Mouse (Mus musculus) intestine, postnatal 0 days (tissue): ENCODE measurements at regions not wholly inside any gene's neighbourhood (a gene's known extent, or its start where the extent isn't known, plus 50 kb on each side); places are given as distances from the start of the nearest gene placed in this dataset.

ENCODE experiments used
- ATAC-seq: fragments of 200-750 bp; cut with Nextera tagmentation; 2 replicates; pipeline ENCODE4 v1.8.0; 2017; ENCODE audit warnings: mild to moderate bottlenecking, moderate TSS enrichment, moderate library complexity
- H3K27ac ChIP-seq: fragments of 300-500 bp; sonication (generic); 2 replicates; pipeline ENCODE4 v1.5.1; 2014; ENCODE audit warnings: mild to moderate bottlenecking, low read depth, low read length, moderate library complexity
- H3K27me3 ChIP-seq: fragments of 300-500 bp; sonication (generic); replicated peaks from 2 replicates; pipeline ENCODE4 v1.6.1; 2014; ENCODE audit warnings: low read length, mixed read lengths; ENCODE audit not compliant: control insufficient read depth, insufficient read depth
- H3K36me3 ChIP-seq: fragments of 300-500 bp; sonication (generic); 2 replicates; pipeline ENCODE4 v1.6.1; 2014; ENCODE audit warnings: mild to moderate bottlenecking, moderate library complexity; ENCODE audit not compliant: control insufficient read depth, insufficient read depth
- H3K4me1 ChIP-seq: fragments of 300-500 bp; sonication (generic); replicated peaks from 2 replicates; pipeline ENCODE4 v1.6.1; 2014; ENCODE audit warnings: antibody characterized with exemption, low read length, mixed read lengths; ENCODE audit not compliant: control insufficient read depth, insufficient read depth
- H3K4me2 ChIP-seq: fragments of 300-500 bp; sonication (generic); replicated peaks from 2 replicates; pipeline ENCODE4 v1.6.1; 2014; ENCODE audit warnings: low read depth, mild to moderate bottlenecking, moderate library complexity
- H3K4me3 ChIP-seq: fragments of 300-500 bp; sonication (generic); 2 replicates; pipeline ENCODE4 v1.5.1; 2014; ENCODE audit warnings: low read depth, low read length
- H3K9ac ChIP-seq: fragments of 300-500 bp; sonication (generic); 2 replicates; pipeline ENCODE4 v1.6.1; 2014; ENCODE audit warnings: mild to moderate bottlenecking, low read depth, low read length
- H3K9me3 ChIP-seq: fragments of 300-500 bp; sonication (generic); 2 replicates; pipeline ENCODE4 v1.6.1; 2016; ENCODE audit warnings: mixed run types; ENCODE audit not compliant: control insufficient read depth
- CTCF ChIP-seq: sonication (generic); IDR thresholded peaks from 2 replicates; pipeline ENCODE4 v1.5.1; 2016; ENCODE audit warnings: low read depth, mild to moderate bottlenecking, control low read depth, antibody characterized with exemption, moderate library complexity
- WGBS: fragments of 180-500 bp; shearing (Covaris S2); extraction: QIAGEN DNeasy Blood & Tissue Kit; methylation state at CpG from one replicate; pipeline ENCODE4 v1.1.7; 2014; 5-methylcytosine and 5-hydroxymethylcytosine counted together

DNA sequence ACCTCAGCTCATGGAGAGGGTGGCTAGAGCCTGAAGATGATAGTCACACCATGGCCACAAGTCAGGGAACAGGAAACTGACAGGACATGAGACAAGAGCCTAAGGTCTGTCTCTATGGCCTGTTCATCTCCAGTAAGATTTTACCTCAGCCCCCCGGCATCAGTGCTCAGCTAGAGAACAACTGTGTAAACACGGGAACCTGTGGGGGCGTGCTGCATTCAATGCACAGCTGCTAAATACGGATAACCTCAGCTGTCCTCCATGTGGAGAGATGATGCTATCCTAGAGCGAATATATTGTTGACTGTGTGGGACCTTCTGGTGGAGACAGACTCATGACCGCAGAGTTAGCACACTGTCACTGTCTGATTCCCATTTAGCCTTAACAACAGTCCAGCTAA, 76.4 kb upstream of the Eef1e1 start:
- TF ChIP-seq CTCF, result no peak
- H3K4me2 ChIP-seq, result no peak overlapping the region
- H3K27me3 ChIP-seq, result no peaks in the 10 kb centered on the region
- no peak overlapping the region for H3K4me3 ChIP-seq
- WGBS, result 69% methylated on average over 6 of the region's 6 CpGs
- no peak overlapping the region for H3K27ac ChIP-seq
- no peak overlapping the region for H3K9ac ChIP-seq
- no peak for ATAC-seq
- no peaks in the 10 kb centered on the region for H3K4me1 ChIP-seq
- H3K36me3 ChIP-seq, result no peaks in the 10 kb centered on the region
- H3K9me3 ChIP-seq, result no peaks in the 10 kb centered on the region

GRCm38 (mm10) chr13:38733246-38733645, 74.4 kb upstream of the Eef1e1 start:
- no peaks in the 10 kb centered on the region for H3K4me1 ChIP-seq
- ATAC-seq, result no peak
- 86% methylated on average over 4 of the region's 4 CpGs for WGBS
- TF ChIP-seq CTCF, result no peak
- H3K4me3 ChIP-seq, result no peak overlapping the region
- H3K9me3 ChIP-seq, result no peaks in the 10 kb centered on the region
- no peak overlapping the region for H3K27ac ChIP-seq
- no peak overlapping the region for H3K9ac ChIP-seq
- H3K27me3 ChIP-seq, result no peaks in the 10 kb centered on the region
- H3K4me2 ChIP-seq, result no peak overlapping the region
- no peaks in the 10 kb centered on the region for H3K36me3 ChIP-seq

DNA sequence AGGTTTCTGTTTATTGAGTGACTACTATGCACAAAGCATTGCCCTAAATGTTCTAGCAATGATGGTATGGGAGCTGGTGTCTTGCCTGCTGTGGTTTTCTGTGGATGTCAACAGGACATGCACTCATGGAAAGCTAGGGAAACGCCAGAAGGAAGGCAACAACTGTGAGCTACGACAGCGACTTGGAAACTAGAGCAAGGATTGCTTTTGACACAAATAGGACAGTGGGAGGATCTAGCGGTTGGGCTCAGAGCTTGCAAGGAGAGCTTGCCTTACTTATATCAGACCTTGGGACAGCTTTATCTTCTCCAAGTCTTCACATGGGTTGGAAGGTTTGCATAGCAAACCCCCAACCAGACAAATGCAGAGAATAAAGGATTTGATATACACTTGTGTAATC, 66.6 kb upstream of the Eef1e1 start:
- no peak overlapping the region for H3K4me3 ChIP-seq
- no peaks in the 10 kb centered on the region for H3K27me3 ChIP-seq
- no peaks in the 10 kb centered on the region for H3K9me3 ChIP-seq
- ATAC-seq, result no peak
- no peak overlapping the region for H3K9ac ChIP-seq
- no peak overlapping the region for H3K27ac ChIP-seq
- no peak overlapping the region for H3K4me2 ChIP-seq
- no peaks in the 10 kb centered on the region for H3K36me3 ChIP-seq
- no peak for TF ChIP-seq CTCF
- 87% methylated on average over 4 of the region's 4 CpGs for WGBS
- H3K4me1 ChIP-seq, result no peaks in the 10 kb centered on the region

GRCm38 (mm10) chr13:38721166-38721565, 62.3 kb upstream of the Eef1e1 start:
- no peak overlapping the region for H3K4me3 ChIP-seq
- H3K4me1 ChIP-seq, result no peaks in the 10 kb centered on the region
- H3K36me3 ChIP-seq, result no peaks in the 10 kb centered on the region
- H3K9ac ChIP-seq, result no peak overlapping the region
- ATAC-seq, result no peak
- 90% methylated on average over 3 of the region's 3 CpGs for WGBS
- H3K9me3 ChIP-seq, result no peaks in the 10 kb centered on the region
- no peak overlapping the region for H3K27ac ChIP-seq
- no peaks in the 10 kb centered on the region for H3K27me3 ChIP-seq
- no peak for TF ChIP-seq CTCF
- H3K4me2 ChIP-seq, result no peak overlapping the region

- no peak overlapping the region for H3K4me2 ChIP-seq
- WGBS, result 83% methylated on average over 5 of the region's 5 CpGs
- no peak overlapping the region for H3K27ac ChIP-seq
- H3K9me3 ChIP-seq, result no peaks in the 10 kb centered on the region
- no peak overlapping the region for H3K4me3 ChIP-seq
- no peaks in the 10 kb centered on the region for H3K27me3 ChIP-seq
- no peak for TF ChIP-seq CTCF
- ATAC-seq, result no peak
- no peaks in the 10 kb centered on the region for H3K36me3 ChIP-seq
- no peaks in the 10 kb centered on the region for H3K4me1 ChIP-seq
- no peak overlapping the region for H3K9ac ChIP-seq
Observed at GRCm38 (mm10) chr13:38714838-38715237, 56.0 kb upstream of the Eef1e1 start.
